Mouse (Mus musculus) midbrain, embryonic 12.5 days (tissue): Measurements from ENCODE around the gene Klhl42. TPM values are rescaled to one million over a fixed set of nuclear protein-coding genes. Genes with fewer than 3 reads are reported as not detected.

Experiments used
- ATAC-seq: fragments of 200-750 bp; cut with Nextera tagmentation; 2 replicates; pipeline ENCODE4 v1.8.0; 2017; ENCODE audit warnings: low read depth, moderate TSS enrichment, moderate library complexity; ENCODE audit not compliant: low FRiP score
- H3K27ac ChIP-seq: fragments of 300-500 bp; sonication (generic); replicated peaks from 2 replicates; pipeline ENCODE4 v1.5.1; 2016; ENCODE audit warnings: mild to moderate bottlenecking
- H3K27me3 ChIP-seq: fragments of 300-500 bp; sonication (generic); 2 replicates; pipeline ENCODE4 v1.6.1; 2016; ENCODE audit warnings: mild to moderate bottlenecking
- H3K36me3 ChIP-seq: fragments of 300-500 bp; sonication (generic); 2 replicates; pipeline ENCODE4 v1.6.1; 2016
- H3K4me1 ChIP-seq: fragments of 300-500 bp; sonication (generic); 2 replicates; pipeline ENCODE4 v1.6.1; 2016
- H3K4me2 ChIP-seq: fragments of 300-500 bp; sonication (generic); replicated peaks from 2 replicates; pipeline ENCODE4 v1.6.1; 2016; ENCODE audit warnings: mild to moderate bottlenecking, moderate library complexity
- H3K4me3 ChIP-seq: fragments of 300-500 bp; sonication (generic); 2 replicates; pipeline ENCODE4 v1.5.1; 2016; ENCODE audit warnings: mild to moderate bottlenecking
- H3K9ac ChIP-seq: fragments of 300-500 bp; sonication (generic); replicated peaks from 2 replicates; pipeline ENCODE4 v1.6.1; 2016; ENCODE audit warnings: mild to moderate bottlenecking, moderate library complexity
- H3K9me3 ChIP-seq: fragments of 300-500 bp; sonication (generic); 2 replicates; pipeline ENCODE4 v1.6.1; 2016; ENCODE audit warnings: mild to moderate bottlenecking
- WGBS: fragments of 180-500 bp; shearing (Covaris S2); methylation state at CpG from one replicate; pipeline ENCODE4 v1.1.7; 2016; 5-methylcytosine and 5-hydroxymethylcytosine counted together
- polyA plus RNA-seq: library from polyadenylated mRNA; unstranded; fragments of >200 nt; fragmentation: Nextera tagmentation; extraction: Ambion mirVana; gene quantifications from 2 replicates; pipeline ENCODE4 v1.2.1, GENCODE M21; 2016

The Klhl42 gene
- 8.2 and 9.0 TPM in 2 replicates for polyA plus RNA-seq

GRCm38 (mm10) chr6:147091136-147092120, at the start of gene Klhl42:
Klhl42 (plus strand) TSS chr6:147091379.
- Histone ChIP-seq H3K9me3 (no peaks in the 10 kb centered on the region), H3K9ac (peak within 1 kb of the TSS; percentile 79), H3K4me2 (peak within 1 kb of the TSS; percentile 78), H3K36me3 (peaks cover 7% of the 10 kb centered on the region), H3K27me3 (peaks cover 12% of the 10 kb centered on the region; the same call in 1 of the 2 replicates), H3K4me1 (peaks cover 26% of the 10 kb centered on the region), H3K4me3 (peak within 1 kb of the TSS; percentile 62), H3K27ac (peak within 1 kb of the TSS; percentile 88)
- WGBS: under 1% methylated on average over 96 of the region's 99 CpGs
- peak; percentile 88 for ATAC-seq

- 3% methylated on average over 65 of the region's 66 CpGs for WGBS
- Histone ChIP-seq H3K4me3 (peak within 1 kb of the TSS; percentile 93), H3K9me3 (0 out of 2 replicates have a peak, but pooled peaks cover 2% of the 10 kb centered on the region), H3K36me3 (peaks cover 17% of the 10 kb centered on the region; the same call in 1 of the 2 replicates), H3K9ac (peak within 1 kb of the TSS; percentile 91), H3K27me3 (peaks cover 12% of the 10 kb centered on the region), H3K4me1 (peaks cover 16% of the 10 kb centered on the region), H3K27ac (peak within 1 kb of the TSS; percentile 79), H3K4me2 (peak within 1 kb of the TSS; percentile 73)
- ATAC-seq: peak; percentile 99
These were observed 48.6 kb upstream of the Klhl42 start, which contains the start of gene Mrps35 for GRCm38 (mm10) chr6:147042291-147043290. Mrps35 (plus strand) TSS chr6:147042764.

GRCm38 (mm10) chr6:147043633-147044032, 47.5 kb upstream of the Klhl42 start:
- Histone ChIP-seq H3K4me3 (peak overlapping the region; percentile 93), H3K27ac (no peak overlapping the region), H3K9ac (peak overlapping the region; percentile 91), H3K36me3 (peaks cover 26% of the 10 kb centered on the region), H3K4me2 (peak overlapping the region; percentile 73), H3K9me3 (0 out of 2 replicates have a peak, but pooled peaks cover 2% of the 10 kb centered on the region), H3K27me3 (peaks cover 12% of the 10 kb centered on the region), H3K4me1 (peaks cover 16% of the 10 kb centered on the region)
- 55% methylated on average over 7 of the region's 7 CpGs for WGBS
- ATAC-seq: no peak

GRCm38 (mm10) chr6:147049239-147049805, 41.9 kb upstream of the Klhl42 start:
- WGBS: 95% methylated on average over 13 of the region's 13 CpGs
- peaks cover 71% of the 10 kb centered on the region for H3K36me3 ChIP-seq

GRCm38 (mm10) chr6:147051666-147052065, 39.5 kb upstream of the Klhl42 start:
- WGBS: 95% methylated on average over 8 of the region's 8 CpGs
- H3K36me3 ChIP-seq: peaks cover 79% of the 10 kb centered on the region

More at GRCm38 (mm10) chr6:147049239-147049805, 41.9 kb upstream of the Klhl42 start:
- no peaks in the 10 kb centered on the region for H3K4me1 ChIP-seq
- H3K27ac ChIP-seq: no peak overlapping the region
- no peaks in the 10 kb centered on the region for H3K9me3 ChIP-seq
- H3K9ac ChIP-seq: no peak overlapping the region
- no peak overlapping the region for H3K4me3 ChIP-seq
- H3K4me2 ChIP-seq: no peak overlapping the region
- ATAC-seq: no peak
- no peaks in the 10 kb centered on the region for H3K27me3 ChIP-seq

GRCm38 (mm10) chr6:147052440-147052839, 38.7 kb upstream of the Klhl42 start:
- Histone ChIP-seq H3K4me3 (no peak overlapping the region), H3K4me1 (no peaks in the 10 kb centered on the region), H3K36me3 (peaks cover 76% of the 10 kb centered on the region), H3K27ac (no peak overlapping the region), H3K4me2 (no peak overlapping the region), H3K27me3 (no peaks in the 10 kb centered on the region), H3K9me3 (no peaks in the 10 kb centered on the region), H3K9ac (no peak overlapping the region)
- WGBS: 95% methylated on average over 9 of the region's 9 CpGs
- ATAC-seq: no peak

More at GRCm38 (mm10) chr6:147051666-147052065, 39.5 kb upstream of the Klhl42 start:
- no peak for ATAC-seq
- no peaks in the 10 kb centered on the region for H3K27me3 ChIP-seq
- no peak overlapping the region for H3K9ac ChIP-seq
- no peak overlapping the region for H3K4me3 ChIP-seq
- H3K4me2 ChIP-seq: no peak overlapping the region
- no peaks in the 10 kb centered on the region for H3K4me1 ChIP-seq
- H3K27ac ChIP-seq: no peak overlapping the region
- no peaks in the 10 kb centered on the region for H3K9me3 ChIP-seq

GRCm38 (mm10) chr6:147053785-147054646, 37.2 kb upstream of the Klhl42 start:
- H3K9me3 ChIP-seq: no peaks in the 10 kb centered on the region
- no peak overlapping the region for H3K27ac ChIP-seq
- no peaks in the 10 kb centered on the region for H3K4me1 ChIP-seq
- no peak overlapping the region for H3K4me2 ChIP-seq
- no peak for ATAC-seq
- no peak overlapping the region for H3K9ac ChIP-seq
- 91% methylated on average over 19 of the region's 19 CpGs for WGBS
- H3K4me3 ChIP-seq: no peak overlapping the region
- H3K27me3 ChIP-seq: no peaks in the 10 kb centered on the region
- H3K36me3 ChIP-seq: peaks cover 66% of the 10 kb centered on the region

GRCm38 (mm10) chr6:147055374-147055977, 35.7 kb upstream of the Klhl42 start:
- Histone ChIP-seq H3K4me1 (no peaks in the 10 kb centered on the region), H3K9ac (no peak overlapping the region), H3K27ac (no peak overlapping the region), H3K27me3 (no peaks in the 10 kb centered on the region), H3K36me3 (peaks cover 59% of the 10 kb centered on the region), H3K9me3 (no peaks in the 10 kb centered on the region), H3K4me2 (no peak overlapping the region), H3K4me3 (no peak overlapping the region)
- WGBS: 93% methylated on average over 10 of the region's 10 CpGs
- no peak for ATAC-seq

- peaks cover 63% of the 10 kb centered on the region for H3K36me3 ChIP-seq
- no peak overlapping the region for H3K27ac ChIP-seq
- H3K4me3 ChIP-seq: no peak overlapping the region
- no peak overlapping the region for H3K9ac ChIP-seq
- 71% methylated on average over 7 of the region's 7 CpGs for WGBS
- H3K27me3 ChIP-seq: no peaks in the 10 kb centered on the region
- no peak for ATAC-seq
- H3K4me1 ChIP-seq: no peaks in the 10 kb centered on the region; the same call in 1 of the 2 replicates
- H3K4me2 ChIP-seq: no peak overlapping the region
- H3K9me3 ChIP-seq: no peaks in the 10 kb centered on the region
These were observed 31.9 kb upstream of the Klhl42 start for GRCm38 (mm10) chr6:147059326-147059725.

- no peak overlapping the region for H3K27ac ChIP-seq
- no peaks in the 10 kb centered on the region for H3K9me3 ChIP-seq
- H3K4me1 ChIP-seq: no peaks in the 10 kb centered on the region; the same call in 1 of the 2 replicates
- H3K27me3 ChIP-seq: no peaks in the 10 kb centered on the region
- no peak overlapping the region for H3K4me2 ChIP-seq
- no peak overlapping the region for H3K9ac ChIP-seq
- ATAC-seq: 0 out of 2 replicates have a peak, but pooled peaks have one; percentile 47
- no peak overlapping the region for H3K4me3 ChIP-seq
- WGBS: 84% methylated on average over 9 of the region's 9 CpGs
- H3K36me3 ChIP-seq: peaks cover 63% of the 10 kb centered on the region
These were observed 29.5 kb upstream of the Klhl42 start for GRCm38 (mm10) chr6:147061630-147062029.
